Mouse (Mus musculus) intestine, embryonic 14.5 days (tissue): ENCODE results near the gene Rin2. TPM values are rescaled to one million over a fixed set of nuclear protein-coding genes. Genes with fewer than 3 reads are reported as not detected.

ENCODE experiments used
- ATAC-seq: fragments of 200-750 bp; cut with Nextera tagmentation; replicated peaks from 2 replicates; pipeline ENCODE4 v1.8.0; 2017; ENCODE audit warnings: low read depth, moderate number of reproducible peaks, moderate TSS enrichment, moderate library complexity; ENCODE audit not compliant: low FRiP score, low TSS enrichment
- DNase-seq: peaks from one replicate; pipeline ENCODE4 v3.0.0-alpha.2; 2018; ENCODE audit warnings: low spot score
- H3K27ac ChIP-seq: fragments of 300-500 bp; sonication (generic); 2 replicates; pipeline ENCODE4 v1.5.1; 2014; ENCODE audit warnings: low read depth, mild to moderate bottlenecking, control low read depth
- H3K27me3 ChIP-seq: fragments of 300-500 bp; sonication (generic); replicated peaks from 2 replicates; pipeline ENCODE4 v1.6.1; 2014; ENCODE audit warnings: low read length, control low read depth; ENCODE audit not compliant: control insufficient read depth, insufficient read depth
- H3K36me3 ChIP-seq: fragments of 300-500 bp; sonication (generic); 2 replicates; pipeline ENCODE4 v1.6.1; 2014; ENCODE audit warnings: low read length, control low read depth; ENCODE audit not compliant: control insufficient read depth, insufficient read depth
- H3K4me1 ChIP-seq: fragments of 300-500 bp; sonication (generic); replicated peaks from 2 replicates; pipeline ENCODE4 v1.6.1; 2014; ENCODE audit warnings: low read length, control low read depth, mixed read lengths; ENCODE audit not compliant: control insufficient read depth, insufficient read depth
- H3K4me2 ChIP-seq: fragments of 300-500 bp; sonication (generic); 2 replicates; pipeline ENCODE4 v1.6.1; 2014; ENCODE audit warnings: low read length
- H3K4me3 ChIP-seq: fragments of 300-500 bp; sonication (generic); 2 replicates; pipeline ENCODE4 v1.5.1; 2014; ENCODE audit warnings: low read depth, low read length, control low read depth, mixed read lengths
- H3K9ac ChIP-seq: fragments of 300-500 bp; sonication (generic); 2 replicates; pipeline ENCODE4 v1.6.1; 2014; ENCODE audit warnings: mild to moderate bottlenecking, low read length
- H3K9me3 ChIP-seq: fragments of 300-500 bp; sonication (generic); 2 replicates; pipeline ENCODE4 v1.6.1; 2016; ENCODE audit warnings: low read length, control low read depth; ENCODE audit not compliant: control insufficient read depth
- WGBS: fragments of 180-500 bp; shearing (Covaris S2); extraction: QIAGEN DNeasy Blood & Tissue Kit; methylation state at CpG from one replicate; pipeline ENCODE4 v1.1.7; 2014; 5-methylcytosine and 5-hydroxymethylcytosine counted together
- polyA plus RNA-seq: library from polyadenylated mRNA; unstranded; fragments of >200 nt; fragmentation: Nextera tagmentation; extraction: Ambion mirVana; gene quantifications from 2 replicates; pipeline ENCODE4 v1.2.1, GENCODE M21; 2014

Gene Rin2
- polyA plus RNA-seq, 1 experiment from 2014 or later: 25.0 TPM

- H3K9me3 ChIP-seq: peaks cover 11% of the 10 kb centered on the region; the same call in 1 of the 2 replicates
- no peak overlapping the region for H3K9ac ChIP-seq
- H3K4me3 ChIP-seq: no peak overlapping the region
- no peaks in the 10 kb centered on the region for H3K36me3 ChIP-seq
- ATAC-seq: no peak
- H3K27ac ChIP-seq: no peak overlapping the region
- no peaks in the 10 kb centered on the region for H3K4me1 ChIP-seq
- no peaks in the 10 kb centered on the region for H3K27me3 ChIP-seq
- H3K4me2 ChIP-seq: no peak overlapping the region
- WGBS: 85% methylated on average over 1 of the region's 1 CpGs
- DNase-seq: no peak
Observed at GRCm38 (mm10) chr2:145812818-145813217, 137.8 kb downstream of the Rin2 start.

GRCm38 (mm10) chr2:145817195-145817594 lies 142.2 kb downstream of the Rin2 start:
- no peak overlapping the region for H3K9ac ChIP-seq
- H3K4me1 ChIP-seq: no peaks in the 10 kb centered on the region
- H3K27ac ChIP-seq: no peak overlapping the region
- DNase-seq (no peak), ATAC-seq (no peak)
- H3K4me3 ChIP-seq: no peak overlapping the region
- no peaks in the 10 kb centered on the region for H3K27me3 ChIP-seq
- H3K9me3 ChIP-seq: peaks cover 11% of the 10 kb centered on the region; the same call in 1 of the 2 replicates
- 46% methylated on average over 5 of the region's 5 CpGs for WGBS
- H3K36me3 ChIP-seq: no peaks in the 10 kb centered on the region
- H3K4me2 ChIP-seq: no peak overlapping the region

DNA sequence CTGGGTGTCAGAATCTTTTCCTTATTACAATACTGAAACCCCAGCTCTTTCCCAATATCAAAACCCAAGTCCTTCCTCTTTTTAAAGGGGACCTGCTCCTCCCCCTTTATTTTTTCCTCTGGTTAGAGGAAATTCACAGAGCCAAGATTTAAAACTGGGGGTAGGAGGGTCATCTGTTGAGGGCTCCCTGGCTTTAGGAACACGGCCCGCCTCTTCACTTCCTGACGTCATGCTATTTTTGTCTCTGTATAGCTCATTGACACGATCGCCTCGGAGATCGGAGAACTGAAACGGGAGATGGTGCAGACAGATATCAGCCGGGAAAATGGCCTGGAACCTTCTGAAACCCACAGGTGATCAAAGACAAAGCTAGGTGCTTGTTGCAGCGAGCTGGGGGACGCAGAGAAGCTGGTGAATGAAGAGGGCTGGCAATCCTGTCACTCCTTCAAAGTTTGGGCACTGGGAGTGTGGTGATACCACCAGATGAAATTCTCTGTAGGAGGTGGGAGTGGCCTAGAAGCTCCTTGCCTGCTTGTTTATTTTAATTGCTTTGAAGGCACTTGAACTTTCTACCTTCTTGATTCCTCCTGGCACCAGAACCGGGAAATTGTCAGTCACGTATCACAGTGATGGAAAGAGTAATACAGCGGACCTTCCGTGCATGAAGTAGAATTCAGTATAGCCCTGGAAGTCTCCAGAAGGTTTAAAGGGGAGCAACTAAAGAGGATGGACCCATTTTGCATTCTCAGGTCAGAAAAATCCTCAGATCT lies 147.2 kb downstream of the Rin2 start:
- Histone ChIP-seq H3K27ac (no peak overlapping the region), H3K4me2 (no peak overlapping the region)

DNA sequence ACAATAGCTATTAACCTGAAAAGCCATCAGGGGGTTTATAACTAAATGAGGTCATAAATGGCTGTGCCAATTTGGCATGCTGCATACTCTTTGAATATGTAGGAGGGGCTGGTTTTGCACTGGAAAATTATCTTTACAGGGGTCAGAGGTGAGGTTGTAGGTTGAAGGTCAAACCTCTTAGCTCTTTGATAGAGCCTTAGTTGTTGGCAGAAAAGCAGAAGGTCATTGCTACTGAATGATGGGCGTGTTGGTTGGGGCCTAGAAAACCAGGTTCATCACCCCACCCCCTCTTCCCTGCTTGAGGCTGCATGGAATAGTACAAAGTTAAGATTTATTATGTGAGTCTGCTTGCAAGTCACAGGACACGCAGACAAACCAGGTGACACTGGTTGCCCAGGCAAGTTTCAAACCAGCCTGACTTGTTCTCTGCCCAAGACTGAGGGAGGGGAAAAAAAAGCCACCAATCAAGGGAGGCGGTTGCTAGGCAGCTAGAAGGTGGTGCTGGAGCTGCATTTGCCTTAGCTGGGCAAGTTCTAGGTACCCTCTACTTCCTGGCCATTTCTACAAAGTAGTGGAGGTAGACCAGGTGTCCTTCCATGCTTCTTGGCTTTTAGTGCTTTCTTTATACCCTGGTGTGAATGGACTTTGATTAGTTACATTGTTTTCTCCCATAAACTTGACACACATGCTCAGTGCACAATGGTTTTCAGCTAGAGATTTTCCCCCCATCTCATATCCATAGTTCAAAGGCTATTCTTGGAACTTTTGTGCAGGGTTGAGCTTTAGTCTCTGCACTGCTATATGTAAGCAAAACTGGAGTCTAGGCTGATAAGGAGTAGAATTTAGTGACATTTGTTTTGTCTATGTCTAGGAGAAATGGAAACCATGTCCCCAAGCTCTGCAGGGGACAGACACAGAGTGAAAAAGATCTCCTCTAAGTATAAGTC lies 148.0 kb downstream of the Rin2 start:
- Histone ChIP-seq H3K9ac (no peak overlapping the region), H3K27me3 (no peaks in the 10 kb centered on the region), H3K9me3 (no peaks in the 10 kb centered on the region), H3K27ac (no peak overlapping the region), H3K36me3 (peaks cover 8% of the 10 kb centered on the region; the same call in 1 of the 2 replicates), H3K4me3 (no peak overlapping the region), H3K4me1 (no peaks in the 10 kb centered on the region), H3K4me2 (no peak overlapping the region)
- DNase-seq (peak; percentile 58), ATAC-seq (peak; percentile 87)
- WGBS: 64% methylated on average over 3 of the region's 3 CpGs

More for the DNA sequence above, 147.2 kb downstream of the Rin2 start:
- no peak overlapping the region for H3K9ac ChIP-seq
- WGBS: 81% methylated on average over 15 of the region's 15 CpGs
- H3K4me3 ChIP-seq: no peak overlapping the region
- no peak for DNase-seq
- peaks cover 8% of the 10 kb centered on the region; the same call in 1 of the 2 replicates for H3K36me3 ChIP-seq
- ATAC-seq: no peak
- no peaks in the 10 kb centered on the region for H3K4me1 ChIP-seq
- no peaks in the 10 kb centered on the region for H3K9me3 ChIP-seq
- no peaks in the 10 kb centered on the region for H3K27me3 ChIP-seq

DNA sequence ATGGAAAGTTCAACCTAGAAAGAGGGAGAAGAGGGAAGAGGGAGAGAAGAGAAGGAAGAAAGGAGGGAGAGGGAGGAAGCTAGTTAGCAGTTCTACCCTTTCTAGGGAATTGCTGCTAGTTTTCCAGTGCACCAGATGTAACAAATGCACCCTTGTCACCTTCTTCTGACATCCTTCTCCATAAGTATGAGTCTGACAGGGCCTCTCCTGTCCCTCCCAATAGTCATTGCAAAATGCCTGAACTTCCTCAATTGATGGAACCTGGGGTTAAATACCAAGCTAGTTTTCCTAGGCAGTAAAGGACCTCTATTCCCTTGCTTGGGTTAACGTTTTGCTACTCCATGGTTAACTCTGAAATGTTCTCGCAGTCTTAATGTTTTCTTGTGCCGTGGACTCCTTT lies 149.7 kb downstream of the Rin2 start:
- Histone ChIP-seq H3K36me3 (peaks cover 8% of the 10 kb centered on the region; the same call in 1 of the 2 replicates), H3K4me2 (no peak overlapping the region), H3K4me3 (no peak overlapping the region), H3K27ac (no peak overlapping the region), H3K27me3 (no peaks in the 10 kb centered on the region), H3K4me1 (no peaks in the 10 kb centered on the region), H3K9me3 (no peaks in the 10 kb centered on the region), H3K9ac (no peak overlapping the region)
- ATAC-seq: no peak
- DNase-seq: no peak
- 90% methylated on average over 3 of the region's 3 CpGs for WGBS

GRCm38 (mm10) chr2:145825221-145825620 lies 150.2 kb downstream of the Rin2 start:
- Histone ChIP-seq H3K9me3 (no peaks in the 10 kb centered on the region), H3K9ac (no peak overlapping the region), H3K27ac (no peak overlapping the region), H3K4me1 (no peaks in the 10 kb centered on the region), H3K4me3 (no peak overlapping the region), H3K4me2 (no peak overlapping the region), H3K36me3 (peaks cover 8% of the 10 kb centered on the region; the same call in 1 of the 2 replicates), H3K27me3 (no peaks in the 10 kb centered on the region)
- ATAC-seq (no peak), DNase-seq (no peak)
- WGBS: 98% methylated on average over 10 of the region's 10 CpGs

DNA sequence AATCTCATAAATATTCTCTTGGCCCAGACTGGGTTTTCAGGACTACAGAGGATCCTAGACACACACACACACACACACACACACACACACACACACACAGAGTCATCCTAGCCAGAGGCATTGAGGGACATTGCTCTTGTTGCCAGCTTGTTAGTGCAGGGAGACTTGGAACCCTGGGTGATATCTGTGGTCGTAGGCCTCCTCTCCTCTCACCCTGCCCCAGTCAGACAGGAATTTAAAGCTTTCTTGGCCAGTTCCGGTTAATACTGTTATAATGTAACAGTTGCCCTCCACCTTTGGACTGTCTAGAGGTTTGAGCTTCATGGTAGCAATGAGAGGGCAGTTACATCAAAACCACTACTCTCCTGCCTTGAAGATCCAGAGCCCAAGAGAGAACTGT lies 152.9 kb downstream of the Rin2 start:
- no peak for ATAC-seq
- WGBS: 88% methylated on average over 2 of the region's 2 CpGs

DNA sequence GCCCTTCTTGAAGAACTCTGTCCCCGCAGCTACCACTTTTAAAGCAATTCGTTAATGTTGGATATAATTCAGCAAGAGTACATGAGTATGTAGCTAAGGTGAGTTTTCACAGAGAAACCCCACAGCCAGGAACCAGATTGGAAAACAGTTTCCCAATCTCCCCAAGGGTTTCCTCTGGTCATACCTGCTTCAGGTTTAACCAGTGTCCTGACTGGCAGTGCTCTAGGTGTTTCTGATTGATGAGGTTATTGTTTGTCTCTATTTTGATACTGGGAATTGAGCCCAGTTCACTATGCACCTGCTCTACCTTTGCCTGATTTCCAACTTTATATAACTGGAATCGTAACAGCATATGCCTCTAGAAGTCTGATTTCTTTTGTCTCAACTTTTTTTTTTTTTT lies 153.6 kb downstream of the Rin2 start:
- no peak for DNase-seq
- 92% methylated on average over 3 of the region's 3 CpGs for WGBS

More for the DNA sequence above, 152.9 kb downstream of the Rin2 start:
- H3K27me3 ChIP-seq: no peaks in the 10 kb centered on the region
- H3K4me1 ChIP-seq: peaks cover 13% of the 10 kb centered on the region
- H3K27ac ChIP-seq: no peak overlapping the region
- H3K36me3 ChIP-seq: peaks cover 4% of the 10 kb centered on the region; the same call in 1 of the 2 replicates
- H3K4me3 ChIP-seq: no peak overlapping the region
- no peaks in the 10 kb centered on the region for H3K9me3 ChIP-seq
- no peak overlapping the region for H3K4me2 ChIP-seq
- no peak for DNase-seq
- no peak overlapping the region for H3K9ac ChIP-seq

More for the DNA sequence above, 153.6 kb downstream of the Rin2 start:
- Histone ChIP-seq H3K27ac (no peak overlapping the region), H3K4me3 (no peak overlapping the region), H3K27me3 (no peaks in the 10 kb centered on the region), H3K9me3 (no peaks in the 10 kb centered on the region), H3K4me2 (no peak overlapping the region), H3K9ac (no peak overlapping the region), H3K36me3 (no peaks in the 10 kb centered on the region), H3K4me1 (peaks cover 18% of the 10 kb centered on the region)
- ATAC-seq: no peak
